Mouse (Mus musculus) hindlimb bud, embryonic 11.5 days (tissue): Measurements from ENCODE around the gene Cgref1.
A peak's percentile ranks its signal among the peaks of the same experiment; 100 is the strongest.

Source experiments
- DNase-seq: peaks from one replicate; pipeline ENCODE4 v3.0.0-alpha.2; 2012; ENCODE audit warnings: low read depth, low spot score; ENCODE audit errors: extremely low spot score

The Cgref1 gene

GRCm38 (mm10) chr5:30950922-30951321, 5.5 kb upstream of the Cgref1 start:
- DNase-seq: no peak

GRCm38 (mm10) chr5:30950451-30950850, 5.1 kb upstream of the Cgref1 start:
- DNase-seq: no peak

GRCm38 (mm10) chr5:30949654-30950326, 4.4 kb upstream of the Cgref1 start:
- DNase-seq: peak; percentile 52

GRCm38 (mm10) chr5:30948620-30949019, 3.2 kb upstream of the Cgref1 start:
- DNase-seq: no peak

- DNase-seq: no peak
Observed at GRCm38 (mm10) chr5:30944344-30944743, 1.0 kb downstream of the Cgref1 start.

- no peak for DNase-seq
Observed at GRCm38 (mm10) chr5:30943004-30943403, 2.4 kb downstream of the Cgref1 start.

- DNase-seq: no peak
Observed at GRCm38 (mm10) chr5:30934725-30935461, 10.5 kb downstream of the Cgref1 start.

GRCm38 (mm10) chr5:30933705-30934104, 11.7 kb downstream of the Cgref1 start:
- DNase-seq: no peak

GRCm38 (mm10) chr5:30931378-30931777, 14.0 kb downstream of the Cgref1 start:
- no peak for DNase-seq

- no peak for DNase-seq
Observed at GRCm38 (mm10) chr5:30930846-30931245, 14.5 kb downstream of the Cgref1 start.

- DNase-seq: no peak
Observed at GRCm38 (mm10) chr5:30930121-30930520, 15.3 kb downstream of the Cgref1 start.

- DNase-seq: no peak
Observed at GRCm38 (mm10) chr5:30927945-30928529, 17.4 kb downstream of the Cgref1 start.

- no peak for DNase-seq
Observed at GRCm38 (mm10) chr5:30926073-30926472, 19.3 kb downstream of the Cgref1 start.

GRCm38 (mm10) chr5:30925217-30925616, 20.2 kb downstream of the Cgref1 start:
- no peak for DNase-seq

- no peak for DNase-seq
Observed at GRCm38 (mm10) chr5:30924614-30925013, 20.8 kb downstream of the Cgref1 start.

- no peak for DNase-seq
Observed at GRCm38 (mm10) chr5:30923119-30923518, 22.3 kb downstream of the Cgref1 start.

GRCm38 (mm10) chr5:30922581-30923041, 22.8 kb downstream of the Cgref1 start:
- no peak for DNase-seq

- peak; percentile 68 for DNase-seq
Observed at GRCm38 (mm10) chr5:30921256-30922033, 23.9 kb downstream of the Cgref1 start, which contains the start of gene Khk. Khk (plus strand) TSS chr5:30921431.

- DNase-seq: no peak
Observed at GRCm38 (mm10) chr5:30920621-30921020, 24.8 kb downstream of the Cgref1 start.

- no peak for DNase-seq
Observed at GRCm38 (mm10) chr5:30919831-30920614, 25.4 kb downstream of the Cgref1 start.
